Comparison of ENCODE assay signal across 24 mouse cellular contexts in genomic region chr5:91746077-91746476, GRCm38 (mm10).
DNase-seq lines count a peak whose midpoint lies in the region; ATAC-seq and TF ChIP-seq lines count a peak whose summit lies in the region.
"Had no signal": no experiment of that assay in that cellular context is flagged by ENCODE, and none has a peak within 500 bp of the region (broad histone marks: within the 10 kb centered on the region; RNA-seq: fewer than 3 reads in every experiment).

No protein-coding gene starts in this region.

- H3K9me3 ChIP-seq in lung, postnatal 0 days (ENCODE audit: low read length), result no peaks in the 10 kb centered on the region
- H3K9me3 ChIP-seq: embryonic facial prominence, embryonic 10.5 days; embryonic facial prominence, embryonic 12.5 days; forebrain, embryonic 13.5 days; forebrain, embryonic 15.5 days; G1E had no signal

- peak; percentile 57 for DNase-seq in embryo, embryonic 10 days (ENCODE audit: low spot score)
- no peak for DNase-seq in embryo, embryonic 11 days
- peak; percentile 28 for DNase-seq in heart, adult 11 months
- no peak for DNase-seq in heart, postnatal 25 days (ENCODE audit: low spot score)
- DNase-seq in lung, postnatal 0 days (ENCODE audit: low spot score), result no peak
- DNase-seq: adrenal gland, adult 8-10 months; adrenal gland, postnatal 14 days; adrenal gland, postnatal 36 days; B cell, adult 2 months; cerebellum, adult 11-12 months; cerebellum, adult 2 months; cerebellum, adult 9-10 months; cerebellum, postnatal 10 days; cerebellum, postnatal 25 days; forebrain, postnatal 0 days had no signal

- no peaks in the 10 kb centered on the region for H3K36me3 ChIP-seq in lung, postnatal 0 days (ENCODE audit: insufficient read depth, low read length)
- H3K36me3 ChIP-seq: embryonic facial prominence, embryonic 10.5 days; embryonic facial prominence, embryonic 12.5 days; forebrain, embryonic 15.5 days; G1E had no signal

- H3K4me2 ChIP-seq in lung, postnatal 0 days (replicated peaks; ENCODE audit: low read depth, low read length), result no peak overlapping the region
- H3K4me2 ChIP-seq: embryonic facial prominence, embryonic 12.5 days; forebrain, embryonic 13.5 days; forebrain, embryonic 15.5 days had no signal

- no peak for TF ChIP-seq EP300 in lung, postnatal 0 days (IDR thresholded peaks at IDR 0.05)

- H3K4me1 ChIP-seq in lung, postnatal 0 days (ENCODE audit: insufficient read depth, low read depth, low read length), result no peaks in the 10 kb centered on the region
- H3K4me1 ChIP-seq: forebrain, embryonic 13.5 days; forebrain, embryonic 15.5 days had no signal

- intact Hi-C loops in heart, postnatal 25 days (cut with DNase I), result no loop called here

- no peak for TF ChIP-seq CTCF in lung, postnatal 0 days (IDR thresholded peaks at IDR 0.05)

- no peak overlapping the region for H3K9ac ChIP-seq in lung, postnatal 0 days (replicated peaks; ENCODE audit: low read depth)
- H3K9ac ChIP-seq: embryonic facial prominence, embryonic 12.5 days; forebrain, embryonic 13.5 days; forebrain, embryonic 15.5 days; forebrain, postnatal 0 days had no signal

- 57% methylated on average over 5 of the region's 5 CpGs for WGBS in lung, postnatal 0 days

- H3K27me3 ChIP-seq in lung, postnatal 0 days (replicated peaks; ENCODE audit: insufficient read depth, low read length), result no peaks in the 10 kb centered on the region
- H3K27me3 ChIP-seq: CH12.LX; embryonic facial prominence, embryonic 12.5 days; forebrain, embryonic 13.5 days; forebrain, embryonic 15.5 days; Patski had no signal

- no peak for ATAC-seq in lung, postnatal 0 days
- ATAC-seq: activated CD4-positive, CD25-positive, alpha-beta regulatory T cell, adult 4 months; CD4-positive, CD25-positive, alpha-beta regulatory T cell, adult 4 months; forebrain, embryonic 13.5 days; forebrain, embryonic 15.5 days; forebrain, postnatal 0 days; Patski had no signal

- H3K27ac ChIP-seq in lung, postnatal 0 days (ENCODE audit: low read length), result no peak overlapping the region
- H3K27ac ChIP-seq: embryonic facial prominence, embryonic 10.5 days; embryonic facial prominence, embryonic 12.5 days; forebrain, embryonic 13.5 days; forebrain, embryonic 15.5 days had no signal

- H3K4me3 ChIP-seq in lung, postnatal 0 days (ENCODE audit: low read depth, low read length), result no peak overlapping the region
- H3K4me3 ChIP-seq: embryonic facial prominence, embryonic 10.5 days; embryonic facial prominence, embryonic 12.5 days; forebrain, embryonic 13.5 days; forebrain, embryonic 15.5 days had no signal

Comparison
In these comparisons a context has a peak if more than half of its experiments do, and no peak if none do; other contexts are left out.
1. DNase-seq: peak in embryo, embryonic 10 days (single experiment) and heart, adult 11 months (single experiment); none in embryo, embryonic 11 days (single experiment), heart, postnatal 25 days (single experiment) and lung, postnatal 0 days (single experiment).